Comparison of ENCODE assay signal across 9 mouse cellular contexts in genomic region chr11:72522616-72523041, GRCm38 (mm10). TPM values are rescaled to one million over a fixed set of nuclear protein-coding genes. Genes with fewer than 3 reads are reported as not detected.
DNase-seq lines count a peak whose midpoint lies in the region; ATAC-seq lines count a peak whose summit lies in the region.
"Had no signal": no experiment of that assay in that cellular context is flagged by ENCODE, and none has a peak within 500 bp of the region (broad histone marks: within the 10 kb centered on the region; RNA-seq: fewer than 3 reads in every experiment).

No protein-coding gene starts in this region.

- no peak overlapping the region for H3K9ac ChIP-seq in midbrain, embryonic 14.5 days (replicated peaks; ENCODE audit: low read length)
- no peak overlapping the region for H3K9ac ChIP-seq in midbrain, embryonic 13.5 days (replicated peaks)
- H3K9ac ChIP-seq: liver, embryonic 14.5 days had no signal

- no peaks in the 10 kb centered on the region for H3K36me3 ChIP-seq in midbrain, embryonic 14.5 days (ENCODE audit: control insufficient read depth, insufficient read depth, low read length)
- no peaks in the 10 kb centered on the region for H3K36me3 ChIP-seq in midbrain, embryonic 13.5 days

- peak; percentile 70 for DNase-seq in adrenal gland, postnatal 10 days
- no peak for DNase-seq in adrenal gland, postnatal 4 days (ENCODE audit: low spot score in 2 of 2)
- peak; percentile 38 for DNase-seq in midbrain, embryonic 14.5 days
- peak; percentile 75 for DNase-seq in kidney, adult 9 months
- DNase-seq in lung, postnatal 10 days, result peak; percentile 61
- no peak for DNase-seq in testis, postnatal 14 days (ENCODE audit: low spot score)
- DNase-seq in spleen, adult 18-20 months, result no peak

- H3K4me1 ChIP-seq in midbrain, embryonic 14.5 days (ENCODE audit: control insufficient read depth, insufficient read depth, low read length), result no peaks in the 10 kb centered on the region
- no peaks in the 10 kb centered on the region for H3K4me1 ChIP-seq in midbrain, embryonic 13.5 days (replicated peaks)

- no peaks in the 10 kb centered on the region for H3K9me3 ChIP-seq in midbrain, embryonic 14.5 days (ENCODE audit: control insufficient read depth, low read length)
- no peaks in the 10 kb centered on the region for H3K9me3 ChIP-seq in midbrain, embryonic 13.5 days

- ATAC-seq in midbrain, embryonic 14.5 days (ENCODE audit: low FRiP score, low TSS enrichment), result no peak
- ATAC-seq in midbrain, embryonic 13.5 days, result no peak

- 86% methylated on average over 5 of the region's 5 CpGs for WGBS in midbrain, embryonic 14.5 days
- WGBS in midbrain, embryonic 13.5 days, result 79% methylated on average over 5 of the region's 5 CpGs

- H3K27me3 ChIP-seq in midbrain, embryonic 14.5 days (ENCODE audit: control insufficient read depth, insufficient read depth, low read length), result no peaks in the 10 kb centered on the region
- no peaks in the 10 kb centered on the region for H3K27me3 ChIP-seq in midbrain, embryonic 13.5 days

- H3K4me2 ChIP-seq in midbrain, embryonic 14.5 days (ENCODE audit: low read length), result no peak overlapping the region
- no peak overlapping the region for H3K4me2 ChIP-seq in midbrain, embryonic 13.5 days (replicated peaks)

- H3K27ac ChIP-seq in midbrain, embryonic 14.5 days (replicated peaks; ENCODE audit: low read depth, low read length), result no peak overlapping the region
- no peak overlapping the region for H3K27ac ChIP-seq in midbrain, embryonic 13.5 days
- H3K27ac ChIP-seq: liver, embryonic 14.5 days had no signal

- H3K4me3 ChIP-seq in midbrain, embryonic 14.5 days (replicated peaks; ENCODE audit: low read depth, low read length), result no peak overlapping the region
- no peak overlapping the region for H3K4me3 ChIP-seq in midbrain, embryonic 13.5 days (replicated peaks)

RNA-seq across cellular contexts. Expression of gene Spns3, which starts 27.7 kb away (rescaled TPM):
- under 1 TPM; 0.21 to 0.55 TPM for total RNA-seq in adrenal gland, postnatal 10 days (2021)
- total RNA-seq in adrenal gland, postnatal 4 days (2021), result under 1 TPM; 0.45 to 0.50 TPM
- polyA plus RNA-seq in midbrain, embryonic 14.5 days (2014; fragmentation: Nextera tagmentation; extraction: Ambion mirVana), result 0.11 TPM in 1 of 2 replicates, not detected in the other
- 0.10 TPM in 1 of 2 replicates, not detected in the other for polyA plus RNA-seq in midbrain, embryonic 13.5 days (2015; fragmentation: Nextera tagmentation; extraction: Ambion mirVana)

RNA-seq across cellular contexts. Expression of gene Spns2, which starts 32.9 kb away (rescaled TPM):
- 10 to 100 TPM; 11.6 to 11.7 TPM for total RNA-seq in adrenal gland, postnatal 10 days (2021)
- total RNA-seq in adrenal gland, postnatal 4 days (2021), result 1 to 10 TPM; 8.9 to 9.6 TPM
- polyA plus RNA-seq in midbrain, embryonic 14.5 days (2014; fragmentation: Nextera tagmentation; extraction: Ambion mirVana), result 12.6 TPM in 2 replicates
- polyA plus RNA-seq in midbrain, embryonic 13.5 days (2015; fragmentation: Nextera tagmentation; extraction: Ambion mirVana), result 6.4 and 7.8 TPM in 2 replicates

Comparison
In these comparisons a context has a peak if more than half of its experiments do, and no peak if none do; other contexts are left out.
1. DNase-seq: peak in adrenal gland, postnatal 10 days (single experiment), midbrain, embryonic 14.5 days (single experiment), kidney, adult 9 months (single experiment) and lung, postnatal 10 days (single experiment); none in adrenal gland, postnatal 4 days (0 of 2), testis, postnatal 14 days (single experiment) and spleen, adult 18-20 months (0 of 2).